Mouse (Mus musculus) spleen, adult 18-20 months (tissue): Measurements from ENCODE around the gene Scai.
"Not testable (repeated sequence)": the region's sequence is repeated elsewhere in the genome, so short reads cannot be mapped to it uniquely, and the experiment has no call there.

Source experiments
- DNase-seq, 2 experiments: peaks; one replicate each; pipeline ENCODE4 v3.0.0; 2022; ENCODE audit warnings: mixed read lengths in 2 of 2

Gene Scai

DNA sequence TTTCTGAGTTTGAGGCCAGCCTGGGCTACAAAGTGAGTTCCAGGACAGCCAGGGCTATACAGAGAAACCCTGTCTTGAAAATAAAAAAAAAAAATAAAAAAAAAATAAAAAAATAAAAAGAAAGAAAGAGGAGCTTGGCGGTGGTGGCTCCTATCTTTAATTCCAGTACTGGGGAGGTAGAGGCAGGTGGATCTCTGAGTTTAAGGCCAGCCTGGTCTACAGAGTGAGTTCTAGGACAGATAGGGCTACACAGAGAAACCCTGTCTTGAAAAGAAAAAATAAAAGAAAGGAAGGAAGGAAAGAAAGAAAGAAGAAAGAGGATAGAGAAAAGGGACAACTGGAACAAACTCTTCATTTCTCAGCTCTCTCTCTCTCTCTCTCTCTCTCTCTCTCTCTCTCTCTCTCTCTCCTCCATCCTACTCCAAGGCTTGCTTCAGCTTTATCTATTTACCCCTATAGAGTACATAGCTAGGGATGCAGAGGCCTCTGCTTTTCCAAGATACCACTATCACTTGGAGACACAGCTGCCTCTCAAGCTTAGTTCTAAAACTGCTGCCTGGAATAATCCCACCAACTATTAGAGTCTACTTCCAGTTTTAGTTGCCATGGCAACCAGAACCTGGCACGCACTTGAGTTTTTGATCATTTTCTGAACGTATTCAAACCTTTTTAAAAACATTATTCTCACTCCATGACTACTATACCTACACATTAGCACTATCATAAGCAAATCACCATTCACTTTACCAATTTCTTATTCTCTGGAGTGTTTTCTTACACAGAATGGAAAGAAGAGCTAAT is 60.8 kb downstream of the Scai start:
- DNase-seq: no peak

DNA sequence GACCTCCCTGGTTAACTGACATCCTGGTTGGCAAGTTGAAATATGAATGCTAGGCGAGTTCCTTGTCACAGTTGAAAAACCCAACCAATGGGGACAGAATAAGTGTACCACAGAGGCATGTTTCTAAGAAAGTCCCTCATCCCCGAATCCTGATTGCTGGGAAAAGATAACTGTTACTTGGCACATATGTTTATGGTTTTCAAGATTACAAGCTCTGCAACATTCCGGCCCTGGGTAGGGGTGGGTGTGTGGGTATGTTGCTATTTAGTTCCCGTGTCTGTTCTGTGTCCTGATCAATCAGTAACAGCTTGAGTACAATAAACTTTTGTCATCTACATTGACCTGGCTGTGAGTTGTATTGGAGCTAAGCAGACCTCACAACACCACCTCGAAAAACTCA is 66.4 kb downstream of the Scai start:
- DNase-seq: no peak

DNA sequence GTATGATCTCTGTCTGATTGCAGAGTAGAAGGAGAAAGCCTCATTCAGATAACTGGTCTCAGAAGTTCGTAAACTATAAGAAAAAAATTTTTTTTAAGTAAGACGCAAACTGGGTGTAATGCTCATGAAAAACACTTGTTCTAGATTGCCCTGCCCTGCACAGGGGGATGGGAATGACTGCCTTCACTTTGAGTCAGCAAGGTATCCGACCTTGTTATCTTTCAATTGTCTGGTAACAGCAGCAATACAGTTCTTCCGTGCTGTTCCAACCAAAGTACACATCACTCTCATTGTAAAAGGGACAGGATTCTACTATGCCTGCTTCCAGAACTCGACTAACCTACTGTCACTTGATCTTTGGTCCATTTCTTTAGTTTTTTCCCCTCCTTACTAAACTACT is 69.4 kb downstream of the Scai start:
- DNase-seq: no peak

DNA sequence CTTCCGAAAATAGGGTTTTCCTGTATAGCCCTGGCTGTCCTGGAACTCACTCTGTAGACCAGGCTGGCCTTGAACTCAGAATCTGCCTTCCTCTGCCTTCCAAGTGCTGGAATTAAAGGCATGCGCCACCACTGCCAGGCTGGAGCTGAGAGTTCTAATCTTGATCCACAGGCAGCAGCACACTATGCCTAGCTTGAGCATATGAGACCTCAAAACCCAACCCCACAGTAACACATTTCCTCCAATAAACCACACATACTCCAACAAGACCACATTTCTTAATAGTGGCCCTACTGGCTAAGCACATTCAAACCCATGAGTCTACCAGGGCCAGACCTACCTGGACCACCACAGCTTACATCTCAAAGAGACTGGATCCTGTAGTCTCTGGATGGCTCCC is 74.0 kb downstream of the Scai start:
- DNase-seq: no peak

DNA sequence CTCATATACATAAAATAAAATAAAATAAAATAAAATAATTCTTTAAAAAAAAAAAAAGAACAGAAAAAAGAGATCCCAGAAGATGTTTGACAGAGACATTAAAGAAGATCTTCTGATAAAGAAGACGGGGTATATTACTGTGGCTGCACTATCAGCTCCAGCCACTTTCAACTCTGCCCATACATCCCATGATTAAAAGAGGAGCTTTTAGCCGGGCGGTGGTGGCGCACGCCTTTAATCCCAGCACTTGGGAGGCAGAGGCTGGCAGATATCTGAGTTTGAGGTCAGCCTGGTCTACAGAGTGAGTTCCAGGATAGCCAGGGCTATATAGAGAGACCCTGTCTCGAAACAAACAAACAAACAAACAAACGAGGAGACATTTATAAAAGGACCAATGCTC is 76.4 kb downstream of the Scai start:
- DNase-seq: no peak

DNA sequence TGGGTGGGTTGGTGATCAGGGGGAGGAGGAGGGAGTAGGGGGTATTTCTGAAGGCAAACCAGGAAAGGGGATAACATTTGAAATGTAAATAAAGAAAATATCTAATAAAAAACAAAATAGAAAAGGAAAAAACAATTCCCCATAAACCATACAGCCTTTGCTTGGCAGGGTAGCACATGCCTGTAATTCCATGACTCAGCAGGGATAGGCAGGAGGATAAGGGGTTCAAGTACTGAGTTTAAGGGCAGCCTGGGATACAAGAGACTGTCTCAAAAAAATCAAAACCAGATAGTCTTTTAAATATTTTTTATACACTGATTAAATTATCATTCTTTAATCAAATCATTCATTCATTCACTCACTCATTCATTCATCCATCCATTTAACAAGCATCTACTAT is 80.0 kb downstream of the Scai start:
- no peak for DNase-seq

DNA sequence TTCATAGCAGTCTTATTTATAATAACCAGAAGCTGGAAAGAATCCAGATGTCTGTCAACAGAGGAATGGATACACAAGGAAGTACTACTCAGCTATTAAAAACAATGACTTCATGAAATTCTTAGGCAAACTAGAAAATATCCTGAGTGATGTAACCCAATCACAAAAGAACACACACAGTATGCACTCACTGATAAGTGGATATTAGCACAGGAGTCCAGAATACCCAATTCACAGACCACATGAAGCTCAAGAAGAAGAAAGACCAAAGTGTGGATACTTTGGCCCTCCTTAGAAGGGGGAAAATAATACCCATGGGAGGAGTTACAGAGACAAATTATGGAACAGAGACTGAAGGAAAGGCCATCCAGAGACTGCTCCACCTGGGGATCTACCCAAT is 80.8 kb downstream of the Scai start:
- DNase-seq: not testable (repeated sequence)

DNA sequence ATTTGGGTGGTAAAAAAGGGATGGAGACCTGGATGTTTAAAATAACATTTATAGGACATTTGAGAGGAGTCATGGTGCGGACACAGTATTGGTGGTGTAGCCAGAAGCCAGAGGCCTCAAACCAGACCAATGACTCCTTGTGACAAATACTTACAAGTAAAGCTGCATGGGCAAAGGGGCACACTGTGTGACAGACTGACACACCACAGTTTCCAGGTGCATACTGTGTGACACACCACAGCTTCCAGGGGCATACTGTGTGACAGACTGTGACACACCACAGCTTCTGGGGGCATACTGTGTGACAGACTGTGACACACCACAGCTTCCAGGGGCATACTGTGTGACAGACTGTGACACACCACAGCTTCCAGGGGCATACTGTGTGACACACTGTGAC is 90.6 kb downstream of the Scai start:
- not testable (repeated sequence) for DNase-seq

DNA sequence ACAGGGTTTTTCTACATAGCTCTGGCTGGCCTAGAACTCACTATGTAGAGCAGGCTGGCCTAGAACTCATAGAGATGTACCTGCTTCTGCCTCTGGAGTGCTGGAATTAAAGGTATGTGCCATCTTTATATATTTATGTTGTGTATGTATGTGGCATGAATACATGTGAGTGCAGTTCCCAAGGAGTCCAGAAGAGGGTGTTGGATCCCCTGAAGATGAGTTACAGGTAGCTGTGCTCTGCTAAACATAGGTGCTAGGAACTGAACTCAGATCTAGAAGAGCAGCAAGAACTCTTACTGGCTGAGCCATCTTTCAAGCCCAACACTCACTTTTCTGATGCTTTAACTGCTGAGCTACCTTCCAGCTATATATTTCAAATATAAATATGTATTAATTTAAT is 92.5 kb downstream of the Scai start:
- DNase-seq: no peak

DNA sequence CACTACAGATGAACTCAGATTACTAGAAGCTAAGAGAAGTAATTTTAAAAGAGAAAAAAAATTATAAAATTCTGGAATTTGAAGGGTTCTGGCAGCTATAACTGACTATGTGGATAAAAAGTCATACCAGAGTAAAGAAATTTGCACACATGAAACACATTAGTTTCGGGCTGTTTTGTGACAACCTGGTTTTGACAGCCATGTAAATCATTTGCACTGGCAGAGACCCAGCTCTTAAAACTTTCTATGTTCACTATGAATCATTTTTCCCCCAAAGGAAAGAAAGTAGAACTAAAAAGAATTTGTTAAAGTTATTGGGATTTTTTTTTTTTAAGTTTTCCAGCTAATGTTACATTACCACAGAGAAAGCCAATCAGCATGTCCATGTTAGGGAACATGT is 98.6 kb downstream of the Scai start:
- DNase-seq: no peak

DNA sequence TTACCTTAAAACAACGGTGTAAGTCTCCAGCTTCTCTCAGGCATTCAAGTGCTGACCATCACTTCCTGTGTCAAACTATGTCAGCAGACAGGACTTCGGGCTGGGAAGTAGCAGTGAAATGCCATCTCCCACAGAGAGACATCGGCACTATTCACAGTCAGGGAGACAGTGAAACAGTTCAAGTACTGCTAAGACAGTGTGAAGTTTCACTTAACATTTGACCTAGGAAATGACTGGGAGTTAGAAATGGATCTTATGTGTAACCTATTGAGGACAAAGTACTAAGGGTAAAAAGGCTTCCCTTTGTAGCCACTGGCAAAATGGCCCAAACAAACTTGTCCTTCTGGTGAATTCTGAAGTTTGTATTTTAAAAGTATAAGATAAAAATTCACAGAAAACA is 107.8 kb downstream of the Scai start:
- DNase-seq: no peak

DNA sequence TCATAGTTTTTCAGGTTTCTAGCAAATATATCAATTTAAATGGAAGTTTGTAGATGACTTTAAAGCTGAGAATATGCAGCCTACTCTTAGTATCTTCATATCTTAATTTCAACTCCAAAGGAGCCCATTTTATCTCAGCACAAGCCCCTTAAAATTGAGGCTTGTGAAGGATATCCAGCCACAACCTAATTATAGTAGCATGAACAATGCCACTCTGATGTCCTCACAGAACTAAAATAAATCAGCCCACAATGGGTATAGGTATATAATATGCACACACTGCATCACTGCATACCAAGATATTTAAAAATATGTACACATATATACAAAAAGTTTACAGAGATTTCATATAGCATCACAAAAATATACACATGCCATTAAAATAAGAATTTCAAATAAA is 119.9 kb downstream of the Scai start:
- DNase-seq: no peak

DNA sequence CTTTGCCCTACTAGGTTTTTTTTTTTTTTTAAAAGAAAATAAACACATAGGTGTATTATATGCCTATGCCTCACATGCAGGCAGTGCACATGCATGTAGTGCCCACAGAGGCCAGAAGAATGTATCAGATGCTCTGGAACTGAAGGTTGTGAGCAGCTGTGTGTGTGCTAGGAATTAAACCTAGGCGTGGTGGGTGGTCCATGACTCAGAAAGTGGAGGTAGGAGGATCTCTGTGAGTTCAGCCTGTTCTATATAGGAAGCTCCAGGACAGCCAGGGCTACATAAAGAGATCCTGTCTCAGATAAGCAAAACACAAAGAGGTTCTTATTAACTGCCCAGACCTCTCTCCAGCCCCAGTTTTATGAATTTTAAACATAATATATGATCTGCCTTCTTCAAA is 121.4 kb downstream of the Scai start:
- no peak for DNase-seq

DNA sequence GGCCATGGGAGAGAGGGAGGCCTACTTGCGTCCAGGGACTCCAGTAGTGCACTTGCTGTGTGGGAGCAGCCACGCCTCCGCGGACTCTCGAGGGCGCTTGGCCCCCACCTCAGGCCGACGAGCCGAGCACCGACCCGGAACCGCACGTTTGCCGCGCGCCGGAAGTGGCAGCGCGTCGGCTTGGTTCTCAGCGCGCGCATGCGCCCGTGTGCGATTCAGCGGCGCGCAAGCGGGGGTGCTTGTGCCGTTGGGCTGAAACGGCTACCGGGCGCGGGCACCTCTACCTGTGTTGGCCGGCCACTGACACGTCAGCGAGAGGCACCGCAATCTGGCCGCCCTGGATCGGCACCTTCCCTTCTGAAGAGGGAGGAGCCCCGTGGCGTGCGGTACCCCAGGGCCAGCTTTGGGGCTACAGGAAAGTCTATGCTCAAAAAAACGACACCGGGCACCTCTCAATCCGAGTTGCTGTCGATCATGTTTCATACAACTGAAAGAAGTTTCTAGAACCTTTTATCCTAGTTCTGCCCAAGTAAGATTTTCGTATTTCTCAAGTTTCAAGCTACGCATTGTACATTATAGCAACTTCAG is 125.0 kb downstream of the Scai start, which contains the start of gene Golga1:
Gene Golga1, minus strand, starts transcription at position 142 of the 588 bp plus-strand sequence.
- DNase-seq: peak; percentile 81 to 85

DNA sequence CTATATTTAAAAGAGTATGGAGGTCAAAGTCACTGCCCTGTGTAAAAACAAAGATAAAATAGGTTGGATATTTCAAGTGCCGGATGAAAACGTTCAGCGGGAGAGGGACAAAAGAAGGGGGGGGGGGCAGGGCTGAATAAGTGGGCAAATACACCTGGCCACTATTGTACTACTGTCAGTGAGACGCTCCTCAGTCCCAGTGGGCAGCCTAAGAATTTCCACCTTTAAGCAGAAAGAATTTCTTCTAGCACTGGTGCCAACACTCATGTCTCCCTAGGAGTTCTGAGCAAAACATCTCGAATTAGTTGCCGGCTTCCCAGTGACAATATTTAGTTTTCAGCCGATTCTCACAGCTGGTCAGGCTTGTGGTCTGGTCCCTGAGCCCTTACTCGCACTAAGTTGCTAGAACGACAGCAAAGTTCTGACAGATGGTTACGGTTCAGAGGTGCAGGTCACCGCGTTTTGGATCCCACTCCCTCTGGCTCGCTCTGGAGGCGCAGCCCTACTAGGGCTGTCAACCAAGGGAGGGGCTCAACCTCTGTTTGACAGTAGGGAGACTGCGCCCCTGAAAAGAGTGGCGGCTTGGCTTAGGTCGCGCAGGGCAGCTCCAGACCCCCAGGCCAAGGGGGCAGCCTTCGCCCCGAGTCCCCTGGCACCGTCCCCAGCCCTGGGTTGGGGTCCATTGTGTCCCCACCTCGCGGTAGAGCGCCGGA is 125.7 kb downstream of the Scai start:
- no peak for DNase-seq

DNA sequence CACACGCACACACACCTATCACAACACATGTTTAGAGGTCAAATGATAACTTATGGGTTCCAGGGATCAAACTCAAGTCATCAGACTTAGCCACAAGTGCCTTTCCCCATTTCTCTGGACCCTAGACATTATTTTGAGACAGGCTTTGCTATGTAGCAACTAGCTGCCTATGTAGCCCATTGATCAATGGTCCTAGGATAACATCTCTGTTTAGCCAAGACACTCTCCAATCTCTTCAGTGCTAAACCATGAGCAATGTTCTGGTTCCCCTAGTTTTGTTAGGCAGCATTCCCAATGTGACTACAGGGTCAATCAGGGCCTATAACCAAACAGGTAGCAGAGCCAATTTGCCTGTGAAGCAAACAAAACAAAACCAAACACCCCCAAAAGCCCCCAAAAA is 142.0 kb downstream of the Scai start:
- DNase-seq: no peak

DNA sequence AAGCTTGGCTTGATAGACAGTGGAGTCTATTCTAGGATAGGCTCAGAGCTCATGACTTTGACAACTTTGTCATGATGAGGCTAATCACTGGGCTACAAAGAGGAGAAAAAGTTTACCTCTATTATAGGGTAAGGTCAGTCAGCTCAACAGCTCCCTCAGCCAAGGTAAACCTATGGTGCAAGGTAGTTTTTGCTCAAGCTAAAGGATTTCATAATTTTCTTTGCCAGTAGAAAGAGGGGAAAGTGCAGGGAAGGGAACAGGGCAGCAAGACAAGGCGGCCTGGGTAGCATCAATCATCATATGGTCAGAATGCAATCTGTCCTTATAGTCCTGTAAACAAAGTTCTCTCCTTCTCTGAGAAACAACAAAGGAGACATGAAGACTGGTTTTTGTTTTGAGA is 150.3 kb downstream of the Scai start:
- DNase-seq: no peak

DNA sequence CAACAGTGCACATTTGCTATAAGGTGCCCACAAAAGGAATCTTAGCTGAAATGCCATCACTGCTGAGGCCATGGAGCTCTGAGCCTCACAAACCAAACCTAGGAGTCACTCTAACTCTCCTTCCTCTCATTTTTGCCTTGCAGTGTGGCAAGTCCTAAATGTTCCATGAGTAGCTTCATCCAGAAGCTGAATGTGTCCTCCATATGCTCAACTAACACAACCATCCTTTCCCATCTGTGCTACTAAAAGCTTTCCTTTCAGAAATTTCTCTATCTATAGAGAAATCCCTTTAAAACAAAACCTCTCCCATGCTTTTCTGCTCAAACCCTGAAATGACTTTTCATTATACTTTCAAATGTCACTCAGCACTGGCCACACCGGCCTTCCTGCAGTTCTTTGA is 158.9 kb downstream of the Scai start:
- no peak for DNase-seq

DNA sequence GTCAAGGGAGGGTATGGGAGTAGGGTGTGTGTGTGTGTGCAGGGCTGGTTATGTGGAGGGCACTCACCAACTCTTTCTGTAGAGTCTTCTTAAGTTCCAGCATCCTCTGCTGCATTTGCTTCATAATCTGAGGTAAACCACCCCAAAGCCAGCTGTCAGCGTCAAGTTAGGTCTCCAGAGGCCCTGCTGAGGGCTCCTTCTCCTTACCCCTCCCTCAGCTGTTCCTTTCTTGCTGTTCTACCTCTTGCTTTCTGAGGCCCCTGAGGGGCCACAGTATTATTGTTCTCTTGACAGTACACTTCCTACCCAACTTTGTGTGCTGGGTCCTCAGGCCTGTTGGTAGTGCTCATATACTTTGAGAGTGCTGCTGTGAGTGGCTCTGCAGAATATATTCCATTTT is 170.5 kb downstream of the Scai start:
- DNase-seq: no peak

DNA sequence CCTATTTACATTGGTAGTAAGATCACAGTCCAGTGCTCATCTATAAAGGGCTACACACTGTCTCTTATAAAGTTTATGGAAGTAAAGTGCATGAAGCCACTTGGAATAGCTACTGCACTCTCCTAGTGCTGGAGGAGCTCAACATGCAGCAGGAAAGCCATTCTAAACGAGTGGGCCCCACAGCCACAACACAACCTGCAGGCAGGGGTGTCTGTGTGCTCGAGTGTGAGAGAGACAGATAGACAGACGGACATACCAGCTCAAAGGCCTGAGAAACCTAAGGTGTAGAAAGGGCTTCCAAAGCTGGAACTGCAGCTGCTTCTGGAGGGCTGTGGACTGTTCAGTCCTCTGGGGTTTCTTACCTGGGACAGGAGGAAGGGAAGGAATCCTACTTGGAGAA is 174.0 kb downstream of the Scai start:
- no peak for DNase-seq
